Mouse (Mus musculus) right cerebral cortex, adult 2 months (tissue): ENCODE data around the gene Atg7.

Experiments used
- DNase-seq, 2 experiments: peaks; one replicate each; pipeline ENCODE4 v3.0.0; 2021 to 2022; ENCODE audit warnings: low spot score in 2 of 2

Atg7 gene

GRCm38 (mm10) chr6:114733681-114734080 lies 90.8 kb downstream of the Atg7 start:
- no peak for DNase-seq

- no peak for DNase-seq
Measured at GRCm38 (mm10) chr6:114735054-114735453, 92.2 kb downstream of the Atg7 start.

- no peak for DNase-seq
Measured at GRCm38 (mm10) chr6:114736355-114736754, 93.5 kb downstream of the Atg7 start.

- DNase-seq: no peak
Measured at GRCm38 (mm10) chr6:114737181-114737580, 94.3 kb downstream of the Atg7 start.

GRCm38 (mm10) chr6:114737931-114738759 lies 95.2 kb downstream of the Atg7 start:
- DNase-seq: no peak

GRCm38 (mm10) chr6:114738760-114739112 lies 95.8 kb downstream of the Atg7 start:
- no peak for DNase-seq

- no peak for DNase-seq
Measured at GRCm38 (mm10) chr6:114742209-114743003, 99.5 kb downstream of the Atg7 start.

GRCm38 (mm10) chr6:114743126-114743525 lies 100.2 kb downstream of the Atg7 start:
- DNase-seq: no peak

GRCm38 (mm10) chr6:114743845-114744244 lies 100.9 kb downstream of the Atg7 start:
- no peak for DNase-seq

GRCm38 (mm10) chr6:114746439-114746974 lies 103.6 kb downstream of the Atg7 start:
- no peak for DNase-seq

GRCm38 (mm10) chr6:114748419-114748818 lies 105.5 kb downstream of the Atg7 start:
- DNase-seq: no peak

- DNase-seq: no peak
Measured at GRCm38 (mm10) chr6:114748882-114749281, 106.0 kb downstream of the Atg7 start.

GRCm38 (mm10) chr6:114758795-114759194 lies 115.9 kb downstream of the Atg7 start:
- no peak for DNase-seq

GRCm38 (mm10) chr6:114766314-114766713 lies 123.4 kb downstream of the Atg7 start:
- no peak for DNase-seq

GRCm38 (mm10) chr6:114767710-114768109 lies 124.8 kb downstream of the Atg7 start:
- no peak for DNase-seq

GRCm38 (mm10) chr6:114770337-114770736 lies 127.4 kb downstream of the Atg7 start:
- DNase-seq: no peak

- DNase-seq: peak; percentile 57 to 59
Measured at GRCm38 (mm10) chr6:114771502-114771901, 128.6 kb downstream of the Atg7 start.

- no peak for DNase-seq
Measured at GRCm38 (mm10) chr6:114775210-114775609, 132.3 kb downstream of the Atg7 start.

- DNase-seq: no peak
Measured at GRCm38 (mm10) chr6:114777872-114778271, 135.0 kb downstream of the Atg7 start.

GRCm38 (mm10) chr6:114778650-114779049 lies 135.8 kb downstream of the Atg7 start:
- no peak for DNase-seq

- DNase-seq: no peak
Measured at GRCm38 (mm10) chr6:114780583-114780982, 137.7 kb downstream of the Atg7 start.

GRCm38 (mm10) chr6:114781415-114782240 lies 138.7 kb downstream of the Atg7 start:
- peak; percentile 18 to 33 for DNase-seq
